Mouse (Mus musculus) cortical plate, adult 2 months (tissue): Measurements from ENCODE around the gene Gm49661. TPM values are rescaled to one million over a fixed set of nuclear protein-coding genes. Genes with fewer than 3 reads are reported as not detected.
A peak's percentile ranks its signal among the peaks of the same experiment; 100 is the strongest.

ENCODE experiments used
- H3K27ac ChIP-seq: fragments of 200-500 bp; 2 replicates; pipeline ENCODE4 v1.5.1; 2012; ENCODE audit warnings: low read length, control low read depth, inconsistent platforms; ENCODE audit not compliant: insufficient read depth
- H3K4me1 ChIP-seq: fragments of 200-500 bp; 2 replicates; pipeline ENCODE4 v1.6.1; 2011; ENCODE audit warnings: low read length; ENCODE audit not compliant: control insufficient read depth, insufficient read depth
- H3K4me3 ChIP-seq: fragments of 200-500 bp; 2 replicates; pipeline ENCODE4 v1.5.1; 2011; ENCODE audit warnings: mild to moderate bottlenecking, low read length, control low read depth; ENCODE audit not compliant: insufficient read depth
- CTCF ChIP-seq: fragments of 200-500 bp; IDR thresholded peaks from 2 replicates; pipeline ENCODE4 v1.5.1; 2011; ENCODE audit warnings: mild to moderate bottlenecking, control low read depth, low read length; ENCODE audit not compliant: insufficient read depth; ENCODE audit errors: extremely low read depth
- POLR2A ChIP-seq: fragments of 200-500 bp; IDR thresholded peaks from 2 replicates; pipeline ENCODE4 v1.6.1; 2011; ENCODE audit warnings: mild to moderate bottlenecking, low read length, control low read depth; ENCODE audit not compliant: insufficient read depth; ENCODE audit errors: extremely low read depth
- polyA plus RNA-seq: library from polyadenylated mRNA; depleted of rRNA; stranded (reverse); fragments of >200 nt; gene quantifications from 2 replicates; pipeline ENCODE4 v1.2.3, GENCODE M21; 2012

Gene Gm49661
- polyA plus RNA-seq, 1 experiment = not detected

- Histone ChIP-seq H3K27ac (peak overlapping the region; percentile 97; the same call in 1 of the 2 replicates), H3K4me1 (peaks cover 11% of the 10 kb centered on the region), H3K4me3 (peak overlapping the region; percentile 63)
- TF ChIP-seq CTCF (no peak), POLR2A (no peak)
Measured at GRCm38 (mm10) chr8:84936041-84936961, 32.9 kb downstream of the Gm49661 start.

- no peak overlapping the region for H3K27ac ChIP-seq
- peak overlapping the region; percentile 63 for H3K4me3 ChIP-seq
- H3K4me1 ChIP-seq = peaks cover 11% of the 10 kb centered on the region
- TF ChIP-seq POLR2A (no peak), CTCF (no peak)
Measured at GRCm38 (mm10) chr8:84935489-84935888, 33.7 kb downstream of the Gm49661 start.

GRCm38 (mm10) chr8:84934860-84935259 lies 34.4 kb downstream of the Gm49661 start:
- Histone ChIP-seq H3K4me3 (peak overlapping the region; percentile 63), H3K27ac (no peak overlapping the region), H3K4me1 (peaks cover 11% of the 10 kb centered on the region)
- 0 out of 2 replicates have a peak, but pooled peaks have one; percentile 12 for TF ChIP-seq POLR2A
- no peak for TF ChIP-seq CTCF

- no peak for TF ChIP-seq POLR2A
- TF ChIP-seq CTCF = no peak
- Histone ChIP-seq H3K4me3 (peak overlapping the region; percentile 18), H3K27ac (no peak overlapping the region), H3K4me1 (peaks cover 11% of the 10 kb centered on the region)
Measured at GRCm38 (mm10) chr8:84933767-84934559, 35.3 kb downstream of the Gm49661 start.

GRCm38 (mm10) chr8:84930582-84930981 lies 38.7 kb downstream of the Gm49661 start:
- Histone ChIP-seq H3K4me1 (peaks cover 10% of the 10 kb centered on the region), H3K4me3 (no peak overlapping the region), H3K27ac (no peak overlapping the region)
- no peak for TF ChIP-seq CTCF
- TF ChIP-seq POLR2A = no peak

GRCm38 (mm10) chr8:84928456-84929306 lies 40.6 kb downstream of the Gm49661 start:
- Histone ChIP-seq H3K4me1 (peaks cover 2% of the 10 kb centered on the region; the same call in 1 of the 2 replicates), H3K4me3 (peak overlapping the region; percentile 10; the same call in 1 of the 2 replicates), H3K27ac (no peak overlapping the region)
- TF ChIP-seq POLR2A = no peak
- peak; percentile 70 for TF ChIP-seq CTCF

- H3K4me3 ChIP-seq = no peak overlapping the region
- no peak overlapping the region for H3K27ac ChIP-seq
- TF ChIP-seq POLR2A (no peak), CTCF (no peak)
- no peaks in the 10 kb centered on the region for H3K4me1 ChIP-seq
Measured at GRCm38 (mm10) chr8:84927513-84927912, 41.7 kb downstream of the Gm49661 start.

GRCm38 (mm10) chr8:84925557-84925956 lies 43.7 kb downstream of the Gm49661 start:
- Histone ChIP-seq H3K4me1 (no peaks in the 10 kb centered on the region), H3K27ac (no peak overlapping the region), H3K4me3 (no peak overlapping the region)
- no peak for TF ChIP-seq CTCF
- no peak for TF ChIP-seq POLR2A

- Histone ChIP-seq H3K4me3 (no peak overlapping the region), H3K4me1 (no peaks in the 10 kb centered on the region), H3K27ac (no peak overlapping the region)
- no peak for TF ChIP-seq POLR2A
Measured at GRCm38 (mm10) chr8:84921596-84921995, 47.6 kb downstream of the Gm49661 start.
